Mouse (Mus musculus): ENCODE data around the gene Ccdc62. TPM values are rescaled to one million over a fixed set of nuclear protein-coding genes. Genes with fewer than 3 reads are reported as not detected.

Gene Ccdc62
- polyA plus RNA-seq, 1 experiment: 2.3 TPM

GRCm38 (mm10) chr5:123997811-123998210 is 67.3 kb downstream of the Ccdc62 start:
- Histone ChIP-seq H3K4me1 (replicated peaks; ENCODE audit: control insufficient read depth, insufficient read depth, low read length) (peaks cover under 1% of the 10 kb centered on the region; the same call in 1 of the 2 replicates), H3K4me3 (ENCODE audit: control insufficient read depth, insufficient read depth, low read length) (no peak overlapping the region), H3K36me3 (ENCODE audit: control insufficient read depth, insufficient read depth, low read length) (no peaks in the 10 kb centered on the region), H3K27me3 (ENCODE audit: control insufficient read depth, insufficient read depth, low read length) (no peaks in the 10 kb centered on the region), H3K27ac (ENCODE audit: control insufficient read depth, insufficient read depth, low read length) (no peak overlapping the region)
- no peak for DNase-seq
- whole genome bisulfite sequencing: 93% methylated on average over 16 of the region's 16 CpGs
- TF ChIP-seq CTCF (IDR thresholded peaks at IDR 0.05; ENCODE audit: borderline replicate concordance, control insufficient read depth, extremely low read depth, insufficient read depth, low read length, poor library complexity) (no peak), POLR2A (IDR thresholded peaks at IDR 0.05; ENCODE audit: control insufficient read depth, extremely low read depth, insufficient read depth, low read length, poor library complexity) (no peak)

- DNase-seq: no peak
- Histone ChIP-seq H3K27me3 (ENCODE audit: control insufficient read depth, insufficient read depth, low read length) (no peaks in the 10 kb centered on the region), H3K4me1 (replicated peaks; ENCODE audit: control insufficient read depth, insufficient read depth, low read length) (peaks cover 3% of the 10 kb centered on the region; the same call in 1 of the 2 replicates), H3K27ac (ENCODE audit: control insufficient read depth, insufficient read depth, low read length) (no peak overlapping the region), H3K36me3 (ENCODE audit: control insufficient read depth, insufficient read depth, low read length) (no peaks in the 10 kb centered on the region), H3K4me3 (ENCODE audit: control insufficient read depth, insufficient read depth, low read length) (no peak overlapping the region)
- TF ChIP-seq CTCF (IDR thresholded peaks at IDR 0.05; ENCODE audit: borderline replicate concordance, control insufficient read depth, extremely low read depth, insufficient read depth, low read length, poor library complexity) (no peak), POLR2A (IDR thresholded peaks at IDR 0.05; ENCODE audit: control insufficient read depth, extremely low read depth, insufficient read depth, low read length, poor library complexity) (no peak)
- 95% methylated on average over 10 of the region's 10 CpGs for WGBS
Observed at GRCm38 (mm10) chr5:123998370-123998769, 67.9 kb downstream of the Ccdc62 start.

- H3K4me1 ChIP-seq (replicated peaks; ENCODE audit: control insufficient read depth, insufficient read depth, low read length): peaks cover 9% of the 10 kb centered on the region
- no peak overlapping the region for H3K4me3 ChIP-seq (ENCODE audit: control insufficient read depth, insufficient read depth, low read length)
- TF ChIP-seq CTCF (IDR thresholded peaks at IDR 0.05; ENCODE audit: borderline replicate concordance, control insufficient read depth, extremely low read depth, insufficient read depth, low read length, poor library complexity) (peak; percentile 71; the same call in 1 of the 2 replicates), POLR2A (IDR thresholded peaks at IDR 0.05; ENCODE audit: control insufficient read depth, extremely low read depth, insufficient read depth, low read length, poor library complexity) (no peak)
- H3K36me3 ChIP-seq (ENCODE audit: control insufficient read depth, insufficient read depth, low read length): peaks cover 4% of the 10 kb centered on the region
- 13% methylated on average over 7 of the region's 7 CpGs for WGBS
- no peak overlapping the region for H3K27ac ChIP-seq (ENCODE audit: control insufficient read depth, insufficient read depth, low read length)
- DNase-seq: peak; percentile 88
- H3K27me3 ChIP-seq (ENCODE audit: control insufficient read depth, insufficient read depth, low read length): no peaks in the 10 kb centered on the region
Observed at GRCm38 (mm10) chr5:124000824-124001223, 70.3 kb downstream of the Ccdc62 start.

GRCm38 (mm10) chr5:124001274-124001673 is 70.8 kb downstream of the Ccdc62 start:
- no peak overlapping the region for H3K4me3 ChIP-seq (ENCODE audit: control insufficient read depth, insufficient read depth, low read length)
- H3K27ac ChIP-seq (ENCODE audit: control insufficient read depth, insufficient read depth, low read length): no peak overlapping the region
- DNase-seq: no peak
- peaks cover 9% of the 10 kb centered on the region for H3K4me1 ChIP-seq (replicated peaks; ENCODE audit: control insufficient read depth, insufficient read depth, low read length)
- no peaks in the 10 kb centered on the region for H3K27me3 ChIP-seq (ENCODE audit: control insufficient read depth, insufficient read depth, low read length)
- no peak for TF ChIP-seq POLR2A (IDR thresholded peaks at IDR 0.05; ENCODE audit: control insufficient read depth, extremely low read depth, insufficient read depth, low read length, poor library complexity)
- H3K36me3 ChIP-seq (ENCODE audit: control insufficient read depth, insufficient read depth, low read length): peaks cover 9% of the 10 kb centered on the region
- 73% methylated on average over 9 of the region's 9 CpGs for WGBS

GRCm38 (mm10) chr5:124002876-124003275 is 72.4 kb downstream of the Ccdc62 start:
- no peak for DNase-seq
- WGBS: 86% methylated on average over 2 of the region's 2 CpGs
- TF ChIP-seq POLR2A (IDR thresholded peaks at IDR 0.05; ENCODE audit: control insufficient read depth, extremely low read depth, insufficient read depth, low read length, poor library complexity) (no peak), CTCF (IDR thresholded peaks at IDR 0.05; ENCODE audit: borderline replicate concordance, control insufficient read depth, extremely low read depth, insufficient read depth, low read length, poor library complexity) (no peak)
- no peak overlapping the region for H3K4me3 ChIP-seq (ENCODE audit: control insufficient read depth, insufficient read depth, low read length)
- no peaks in the 10 kb centered on the region for H3K27me3 ChIP-seq (ENCODE audit: control insufficient read depth, insufficient read depth, low read length)
- H3K27ac ChIP-seq (ENCODE audit: control insufficient read depth, insufficient read depth, low read length): no peak overlapping the region
- peaks cover 9% of the 10 kb centered on the region for H3K4me1 ChIP-seq (replicated peaks; ENCODE audit: control insufficient read depth, insufficient read depth, low read length)
- H3K36me3 ChIP-seq (ENCODE audit: control insufficient read depth, insufficient read depth, low read length): peaks cover 15% of the 10 kb centered on the region

GRCm38 (mm10) chr5:124003375-124003774 is 72.9 kb downstream of the Ccdc62 start:
- Histone ChIP-seq H3K4me3 (ENCODE audit: control insufficient read depth, insufficient read depth, low read length) (no peak overlapping the region), H3K27ac (ENCODE audit: control insufficient read depth, insufficient read depth, low read length) (no peak overlapping the region), H3K36me3 (ENCODE audit: control insufficient read depth, insufficient read depth, low read length) (peaks cover 20% of the 10 kb centered on the region), H3K4me1 (replicated peaks; ENCODE audit: control insufficient read depth, insufficient read depth, low read length) (peaks cover 9% of the 10 kb centered on the region), H3K27me3 (ENCODE audit: control insufficient read depth, insufficient read depth, low read length) (no peaks in the 10 kb centered on the region)
- 92% methylated on average over 4 of the region's 4 CpGs for WGBS
- no peak for DNase-seq
- TF ChIP-seq CTCF (IDR thresholded peaks at IDR 0.05; ENCODE audit: borderline replicate concordance, control insufficient read depth, extremely low read depth, insufficient read depth, low read length, poor library complexity): no peak
- no peak for TF ChIP-seq POLR2A (IDR thresholded peaks at IDR 0.05; ENCODE audit: control insufficient read depth, extremely low read depth, insufficient read depth, low read length, poor library complexity)
